Mouse (Mus musculus): ENCODE measurements around the gene Cmtm3. TPM values are rescaled to one million over a fixed set of nuclear protein-coding genes. Genes with fewer than 3 reads are reported as not detected.
A peak's percentile ranks its signal among the peaks of the same experiment; 100 is the strongest.

The Cmtm3 gene
- polyA plus RNA-seq, 1 experiment from 2014 or later: 131 TPM

GRCm38 (mm10) chr8:104376669-104377068 is 37.5 kb downstream of the Cmtm3 start:
- no peaks in the 10 kb centered on the region for H3K4me1 ChIP-seq (ENCODE audit: control insufficient read depth, insufficient read depth, low read length)
- H3K27me3 ChIP-seq (ENCODE audit: control insufficient read depth, insufficient read depth, low read length): no peaks in the 10 kb centered on the region
- H3K36me3 ChIP-seq (replicated peaks; ENCODE audit: control insufficient read depth, insufficient read depth, low read depth, low read length): no peaks in the 10 kb centered on the region
- H3K4me2 ChIP-seq (ENCODE audit: low read depth, low read length): no peak overlapping the region
- H3K27ac ChIP-seq (replicated peaks; ENCODE audit: low read depth, low read length): no peak overlapping the region
- H3K4me3 ChIP-seq (ENCODE audit: low read depth, low read length): no peak overlapping the region
- no peaks in the 10 kb centered on the region for H3K9me3 ChIP-seq (replicated peaks; ENCODE audit: control insufficient read depth, low read length)
- ATAC-seq (replicated peaks; ENCODE audit: insufficient number of reproducible peaks, low FRiP score, low TSS enrichment, low read depth) (no peak), DNase-seq (ENCODE audit: low spot score) (no peak)
- no peak overlapping the region for H3K9ac ChIP-seq (replicated peaks; ENCODE audit: low read length)
- WGBS: 53% methylated on average over 11 of the region's 11 CpGs

GRCm38 (mm10) chr8:104379301-104379836 is 40.2 kb downstream of the Cmtm3 start:
- Histone ChIP-seq H3K4me1 (ENCODE audit: control insufficient read depth, insufficient read depth, low read length) (no peaks in the 10 kb centered on the region), H3K4me2 (ENCODE audit: low read depth, low read length) (no peak overlapping the region), H3K27me3 (ENCODE audit: control insufficient read depth, insufficient read depth, low read length) (no peaks in the 10 kb centered on the region), H3K36me3 (replicated peaks; ENCODE audit: control insufficient read depth, insufficient read depth, low read depth, low read length) (no peaks in the 10 kb centered on the region), H3K9me3 (replicated peaks; ENCODE audit: control insufficient read depth, low read length) (no peaks in the 10 kb centered on the region), H3K9ac (replicated peaks; ENCODE audit: low read length) (no peak overlapping the region), H3K27ac (replicated peaks; ENCODE audit: low read depth, low read length) (no peak overlapping the region), H3K4me3 (ENCODE audit: low read depth, low read length) (no peak overlapping the region)
- WGBS: 24% methylated on average over 10 of the region's 10 CpGs
- DNase-seq (ENCODE audit: low spot score) (peak; percentile 38), ATAC-seq (replicated peaks; ENCODE audit: insufficient number of reproducible peaks, low FRiP score, low TSS enrichment, low read depth) (no peak)

- Histone ChIP-seq H3K27ac (replicated peaks; ENCODE audit: low read depth, low read length) (no peak overlapping the region), H3K4me2 (ENCODE audit: low read depth, low read length) (no peak overlapping the region), H3K27me3 (ENCODE audit: control insufficient read depth, insufficient read depth, low read length) (no peaks in the 10 kb centered on the region), H3K36me3 (replicated peaks; ENCODE audit: control insufficient read depth, insufficient read depth, low read depth, low read length) (no peaks in the 10 kb centered on the region), H3K4me3 (ENCODE audit: low read depth, low read length) (no peak overlapping the region), H3K4me1 (ENCODE audit: control insufficient read depth, insufficient read depth, low read length) (no peaks in the 10 kb centered on the region), H3K9me3 (replicated peaks; ENCODE audit: control insufficient read depth, low read length) (no peaks in the 10 kb centered on the region), H3K9ac (replicated peaks; ENCODE audit: low read length) (no peak overlapping the region)
- WGBS: 84% methylated on average over 7 of the region's 7 CpGs
- DNase-seq (ENCODE audit: low spot score) (no peak), ATAC-seq (replicated peaks; ENCODE audit: insufficient number of reproducible peaks, low FRiP score, low TSS enrichment, low read depth) (no peak)
These were observed 41.1 kb downstream of the Cmtm3 start for GRCm38 (mm10) chr8:104380269-104380668.

GRCm38 (mm10) chr8:104380961-104381411 is 41.8 kb downstream of the Cmtm3 start:
- 74% methylated on average over 5 of the region's 5 CpGs for WGBS
- Histone ChIP-seq H3K27me3 (ENCODE audit: control insufficient read depth, insufficient read depth, low read length) (no peaks in the 10 kb centered on the region), H3K36me3 (replicated peaks; ENCODE audit: control insufficient read depth, insufficient read depth, low read depth, low read length) (no peaks in the 10 kb centered on the region), H3K4me2 (ENCODE audit: low read depth, low read length) (no peak overlapping the region), H3K9me3 (replicated peaks; ENCODE audit: control insufficient read depth, low read length) (no peaks in the 10 kb centered on the region), H3K9ac (replicated peaks; ENCODE audit: low read length) (no peak overlapping the region), H3K4me3 (ENCODE audit: low read depth, low read length) (no peak overlapping the region), H3K4me1 (ENCODE audit: control insufficient read depth, insufficient read depth, low read length) (no peaks in the 10 kb centered on the region), H3K27ac (replicated peaks; ENCODE audit: low read depth, low read length) (no peak overlapping the region)
- no peak for ATAC-seq (replicated peaks; ENCODE audit: insufficient number of reproducible peaks, low FRiP score, low TSS enrichment, low read depth)
- no peak for DNase-seq (ENCODE audit: low spot score)

- Histone ChIP-seq H3K27me3 (ENCODE audit: control insufficient read depth, insufficient read depth, low read length) (no peaks in the 10 kb centered on the region), H3K27ac (replicated peaks; ENCODE audit: low read depth, low read length) (no peak overlapping the region), H3K9me3 (replicated peaks; ENCODE audit: control insufficient read depth, low read length) (no peaks in the 10 kb centered on the region), H3K4me3 (ENCODE audit: low read depth, low read length) (no peak overlapping the region), H3K4me1 (ENCODE audit: control insufficient read depth, insufficient read depth, low read length) (peaks cover 3% of the 10 kb centered on the region), H3K36me3 (replicated peaks; ENCODE audit: control insufficient read depth, insufficient read depth, low read depth, low read length) (no peaks in the 10 kb centered on the region), H3K9ac (replicated peaks; ENCODE audit: low read length) (no peak overlapping the region), H3K4me2 (ENCODE audit: low read depth, low read length) (no peak overlapping the region)
- no peak for ATAC-seq (replicated peaks; ENCODE audit: insufficient number of reproducible peaks, low FRiP score, low TSS enrichment, low read depth)
- 86% methylated on average over 2 of the region's 2 CpGs for WGBS
- no peak for DNase-seq (ENCODE audit: low spot score)
These were observed 44.1 kb downstream of the Cmtm3 start for GRCm38 (mm10) chr8:104383296-104383695.

GRCm38 (mm10) chr8:104383977-104384376 is 44.8 kb downstream of the Cmtm3 start:
- Histone ChIP-seq H3K36me3 (replicated peaks; ENCODE audit: control insufficient read depth, insufficient read depth, low read depth, low read length) (no peaks in the 10 kb centered on the region), H3K9ac (replicated peaks; ENCODE audit: low read length) (no peak overlapping the region), H3K4me1 (ENCODE audit: control insufficient read depth, insufficient read depth, low read length) (peaks cover 3% of the 10 kb centered on the region), H3K27me3 (ENCODE audit: control insufficient read depth, insufficient read depth, low read length) (no peaks in the 10 kb centered on the region), H3K27ac (replicated peaks; ENCODE audit: low read depth, low read length) (no peak overlapping the region), H3K4me2 (ENCODE audit: low read depth, low read length) (no peak overlapping the region), H3K9me3 (replicated peaks; ENCODE audit: control insufficient read depth, low read length) (no peaks in the 10 kb centered on the region), H3K4me3 (ENCODE audit: low read depth, low read length) (no peak overlapping the region)
- ATAC-seq (replicated peaks; ENCODE audit: insufficient number of reproducible peaks, low FRiP score, low TSS enrichment, low read depth) (no peak), DNase-seq (ENCODE audit: low spot score) (no peak)
- WGBS: 85% methylated on average over 3 of the region's 3 CpGs

GRCm38 (mm10) chr8:104386693-104387092 is 47.5 kb downstream of the Cmtm3 start:
- no peaks in the 10 kb centered on the region for H3K27me3 ChIP-seq (ENCODE audit: control insufficient read depth, insufficient read depth, low read length)
- ATAC-seq (replicated peaks; ENCODE audit: insufficient number of reproducible peaks, low FRiP score, low TSS enrichment, low read depth) (0 out of 2 replicates have a peak, but pooled peaks have one; percentile 39), DNase-seq (ENCODE audit: low spot score) (peak; percentile 36)
- 14% methylated on average over 4 of the region's 4 CpGs for WGBS
- no peaks in the 10 kb centered on the region for H3K9me3 ChIP-seq (replicated peaks; ENCODE audit: control insufficient read depth, low read length)
- no peak overlapping the region for H3K4me2 ChIP-seq (ENCODE audit: low read depth, low read length)
- peaks cover 3% of the 10 kb centered on the region for H3K4me1 ChIP-seq (ENCODE audit: control insufficient read depth, insufficient read depth, low read length)
- no peak overlapping the region for H3K27ac ChIP-seq (replicated peaks; ENCODE audit: low read depth, low read length)
- H3K36me3 ChIP-seq (replicated peaks; ENCODE audit: control insufficient read depth, insufficient read depth, low read depth, low read length): no peaks in the 10 kb centered on the region
- no peak overlapping the region for H3K9ac ChIP-seq (replicated peaks; ENCODE audit: low read length)
- no peak overlapping the region for H3K4me3 ChIP-seq (ENCODE audit: low read depth, low read length)

- no peak for DNase-seq (ENCODE audit: low spot score)
- H3K4me3 ChIP-seq (ENCODE audit: low read depth, low read length): no peak overlapping the region
- H3K4me1 ChIP-seq (ENCODE audit: control insufficient read depth, insufficient read depth, low read length): peaks cover 3% of the 10 kb centered on the region
- WGBS: 57% methylated on average over 7 of the region's 7 CpGs
- no peaks in the 10 kb centered on the region for H3K27me3 ChIP-seq (ENCODE audit: control insufficient read depth, insufficient read depth, low read length)
- no peak overlapping the region for H3K4me2 ChIP-seq (ENCODE audit: low read depth, low read length)
- no peak for ATAC-seq (replicated peaks; ENCODE audit: insufficient number of reproducible peaks, low FRiP score, low TSS enrichment, low read depth)
- H3K9me3 ChIP-seq (replicated peaks; ENCODE audit: control insufficient read depth, low read length): no peaks in the 10 kb centered on the region
- H3K9ac ChIP-seq (replicated peaks; ENCODE audit: low read length): no peak overlapping the region
- no peaks in the 10 kb centered on the region for H3K36me3 ChIP-seq (replicated peaks; ENCODE audit: control insufficient read depth, insufficient read depth, low read depth, low read length)
- H3K27ac ChIP-seq (replicated peaks; ENCODE audit: low read depth, low read length): no peak overlapping the region
These were observed 48.3 kb downstream of the Cmtm3 start for GRCm38 (mm10) chr8:104387501-104387900.

Measured in embryonic facial prominence, embryonic 11.5 days (tissue).